Mouse (Mus musculus): ENCODE results near the gene Gm26657.

GRCm38 (mm10) chr4:56741041-56741493 is 1.2 kb downstream of the Gm26657 start, which contains the start of gene Actl7b:
- TF ChIP-seq CTCF (conservative IDR thresholded peaks at IDR 0.05; ENCODE audit: low read length): no peak
- no peak for TF ChIP-seq POU5F1 (IDR thresholded peaks at IDR 0.05; ENCODE audit: borderline replicate concordance, low read length)
